30 mouse cellular contexts compared by ENCODE assay signal in the genomic region with DNA sequence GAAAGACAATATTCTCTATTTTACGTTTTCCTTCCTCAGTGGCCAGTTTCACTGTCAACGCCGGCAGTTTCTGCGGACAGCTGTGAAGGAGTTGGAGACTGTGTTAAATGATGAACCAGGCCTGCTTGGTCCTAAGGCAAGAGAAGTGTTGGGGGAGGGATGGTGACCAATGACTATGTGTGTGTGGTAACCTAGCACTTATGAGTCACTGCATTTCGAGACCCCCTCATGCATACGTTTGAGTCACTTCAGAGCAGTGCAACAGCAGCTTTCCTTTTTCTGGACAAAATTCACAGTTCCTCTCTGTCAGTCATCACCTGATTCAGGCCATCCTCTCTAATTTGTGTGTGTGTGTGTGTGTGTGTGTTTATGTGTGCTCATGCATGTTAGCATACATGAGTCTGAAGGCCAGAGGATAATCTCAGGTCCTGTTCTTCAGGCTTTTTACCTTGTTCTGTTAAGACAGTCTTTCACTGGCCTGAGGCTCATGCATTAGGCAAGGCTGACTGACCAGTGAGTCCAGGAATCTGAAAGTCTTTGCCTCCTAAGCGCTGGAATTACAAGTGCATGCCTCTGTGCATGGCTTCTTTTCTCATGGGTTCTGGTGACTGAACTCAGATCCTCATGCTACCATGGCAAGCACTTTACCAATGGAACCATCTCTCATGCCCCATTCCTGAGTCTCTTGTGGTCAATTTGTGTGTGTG. TPM values are rescaled to one million over a fixed set of nuclear protein-coding genes. Genes with fewer than 3 reads are reported as not detected.
"Had no signal": no experiment of that assay in that cellular context is flagged by ENCODE, and none has a peak within 500 bp of the region (broad histone marks: within the 10 kb centered on the region; RNA-seq: fewer than 3 reads in every experiment).

No protein-coding gene starts in this region.

- H3K36me3 ChIP-seq: limb, embryonic 12.5 days; limb, embryonic 15.5 days; neural tube, embryonic 13.5 days had no signal

- DNase-seq: kidney, adult 9 months; kidney, postnatal 25 days; left cerebral cortex, postnatal 4 days; liver, postnatal 0 days; lung, embryonic 14.5 days; midbrain, embryonic 14.5 days; right cerebral cortex, adult 18-20 months; right cerebral cortex, postnatal 14 days; right cerebral cortex, postnatal 4 days; thymus, adult 2 months; thymus, postnatal 14 days; thymus, postnatal 4 days had no signal

- H3K27me3 ChIP-seq: limb, embryonic 12.5 days; limb, embryonic 15.5 days; neural tube, embryonic 13.5 days had no signal

- H3K4me2 ChIP-seq: limb, embryonic 12.5 days; limb, embryonic 15.5 days; liver, embryonic 11.5 days; lung, embryonic 14.5 days; midbrain, embryonic 11.5 days; neural tube, embryonic 13.5 days had no signal

- H3K4me1 ChIP-seq: limb, embryonic 12.5 days; limb, embryonic 15.5 days; neural tube, embryonic 13.5 days had no signal

- ATAC-seq: liver, postnatal 0 days; lung, postnatal 0 days had no signal

- H3K27ac ChIP-seq: layer of hippocampus, adult 2 months; limb, embryonic 12.5 days; limb, embryonic 15.5 days; liver, embryonic 14.5 days; neural tube, embryonic 13.5 days; stomach, postnatal 0 days had no signal

- H3K9me3 ChIP-seq: limb, embryonic 12.5 days; limb, embryonic 15.5 days; neural tube, embryonic 13.5 days had no signal

- H3K4me3 ChIP-seq: layer of hippocampus, adult 2 months; limb, embryonic 12.5 days; limb, embryonic 15.5 days; neural tube, embryonic 13.5 days had no signal

- H3K9ac ChIP-seq: limb, embryonic 12.5 days; limb, embryonic 15.5 days; liver, embryonic 14.5 days; liver, postnatal 0 days; lung, embryonic 14.5 days; neural tube, embryonic 13.5 days had no signal

RNA-seq across cellular contexts. Expression of gene Gtsf2, which starts 23.4 kb away (rescaled TPM):
- total RNA-seq: layer of hippocampus, adult 2 months; layer of hippocampus, postnatal 14 days; left cerebral cortex, adult 8-10 months; left cerebral cortex, postnatal 14 days; left cerebral cortex, postnatal 4 days; megakaryocyte-erythroid progenitor cell, adult 5-6 weeks; neutrophil, adult 5-6 weeks had no signal
- polyA plus RNA-seq: kidney, embryonic 16.5 days; large intestine, adult 2 months; limb, embryonic 12.5 days; limb, embryonic 15.5 days; liver, embryonic 11.5 days; liver, embryonic 14.5 days; liver, postnatal 0 days; lung, embryonic 14.5 days; lung, postnatal 0 days; midbrain, embryonic 11.5 days; midbrain, embryonic 14.5 days; midbrain, postnatal 0 days; neural tube, embryonic 13.5 days; stomach, embryonic 14.5 days; stomach, postnatal 0 days; thymus, adult 2 months had no signal

RNA-seq across cellular contexts. Expression of gene Gtsf1, which starts 41.4 kb away (rescaled TPM):
- total RNA-seq: layer of hippocampus, adult 2 months; layer of hippocampus, postnatal 14 days; left cerebral cortex, adult 8-10 months; left cerebral cortex, postnatal 4 days; megakaryocyte-erythroid progenitor cell, adult 5-6 weeks; midbrain, postnatal 0 days; neutrophil, adult 5-6 weeks had no signal
- polyA plus RNA-seq: limb, embryonic 12.5 days; limb, embryonic 15.5 days; liver, embryonic 11.5 days; liver, embryonic 14.5 days; liver, postnatal 0 days; lung, embryonic 14.5 days; lung, postnatal 0 days; midbrain, embryonic 11.5 days; midbrain, postnatal 0 days; neural tube, embryonic 13.5 days; stomach, embryonic 14.5 days; stomach, postnatal 0 days; thymus, adult 2 months had no signal
